Mouse (Mus musculus) G1E (cell line): Measurements from ENCODE around the gene Gpr182.

ENCODE experiments used
- CTCF ChIP-seq: IDR thresholded peaks from 2 replicates; pipeline ENCODE4 v1.5.1; 2012; ENCODE audit warnings: low read depth, low read length, inconsistent platforms, mixed read lengths
- TAL1 ChIP-seq: conservative IDR thresholded peaks from 2 replicates; pipeline ENCODE4 v1.6.1; 2012; ENCODE audit warnings: low read depth, low read length, inconsistent platforms, mixed read lengths

DNA sequence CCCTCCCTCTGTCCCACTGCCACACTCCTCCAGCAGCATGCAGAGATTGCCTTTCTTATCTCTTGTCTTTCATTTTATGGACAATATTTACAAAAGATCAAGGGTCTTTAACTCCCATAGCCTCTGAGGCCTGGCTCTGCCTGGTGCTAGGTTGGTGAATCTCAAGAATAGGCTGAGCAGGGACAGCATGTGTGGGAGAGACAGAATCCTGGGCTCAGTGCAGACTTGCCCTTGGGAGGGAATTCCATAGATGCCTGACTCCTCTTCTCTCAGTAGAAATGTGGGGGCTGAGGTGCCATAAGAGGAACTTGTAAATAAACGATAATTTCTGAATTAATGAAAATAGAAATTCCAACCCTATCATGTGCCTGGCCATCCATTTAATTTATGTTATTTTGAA is 15.0 kb upstream of the Gpr182 start:
- TF ChIP-seq TAL1 (no peak), CTCF (no peak)
